Mouse (Mus musculus) heart, adult 2 months (tissue): ENCODE measurements at regions not wholly inside any gene's neighbourhood (a gene's known extent, or its start where the extent isn't known, plus 50 kb on each side); places are given as distances from the start of the nearest gene placed in this dataset.

Experiments used
- DNase-seq, 2 experiments: peaks; one replicate each; pipeline ENCODE4 v3.0.0; 2021
- H3K27ac ChIP-seq: fragments of 200-600 bp; 2 replicates; pipeline ENCODE4 v1.8.1; 2022
- H3K27me3 ChIP-seq: fragments of 200-500 bp; 2 replicates; pipeline ENCODE4 v1.6.1; 2012; ENCODE audit warnings: mild to moderate bottlenecking, low read length, inconsistent platforms, mixed read lengths; ENCODE audit not compliant: control insufficient read depth, insufficient read depth
- H3K36me3 ChIP-seq: fragments of 200-500 bp; 2 replicates; pipeline ENCODE4 v1.6.1; 2012; ENCODE audit warnings: low read length, inconsistent platforms; ENCODE audit not compliant: control insufficient read depth, insufficient read depth
- H3K4me1 ChIP-seq: fragments of 200-500 bp; 2 replicates; pipeline ENCODE4 v1.6.1; 2011; ENCODE audit warnings: low read length; ENCODE audit not compliant: control insufficient read depth, insufficient read depth
- H3K4me3 ChIP-seq: fragments of 200-600 bp; 2 replicates; pipeline ENCODE4 v1.8.1; 2022
- H3K79me2 ChIP-seq: fragments of 200-500 bp; replicated peaks from 2 replicates; pipeline ENCODE4 v1.6.1; 2012; ENCODE audit warnings: mild to moderate bottlenecking, inconsistent platforms, low read length, moderate library complexity, mixed read lengths; ENCODE audit not compliant: control insufficient read depth, insufficient read depth
- H3K9ac ChIP-seq: fragments of 200-500 bp; 2 replicates; pipeline ENCODE4 v1.6.1; 2012; ENCODE audit warnings: low read depth, mild to moderate bottlenecking, control low read depth, inconsistent platforms, low read length, mixed read lengths
- CTCF ChIP-seq: fragments of 200-600 bp; IDR thresholded peaks from 2 replicates; pipeline ENCODE4 v1.8.1; 2022; ENCODE audit warnings: antibody characterized with exemption, mild to moderate bottlenecking, moderate library complexity
- EP300 ChIP-seq: fragments of 200-500 bp; IDR thresholded peaks from 2 replicates; pipeline ENCODE4 v1.6.1; 2011; ENCODE audit warnings: low read depth, low read length, control low read depth; ENCODE audit not compliant: insufficient read depth
- POLR2A ChIP-seq: fragments of 200-500 bp; IDR thresholded peaks from 2 replicates; pipeline ENCODE4 v1.6.1; 2011; ENCODE audit warnings: mild to moderate bottlenecking, low read depth, low read length, control low read depth; ENCODE audit not compliant: insufficient read depth
- WGBS: fragments of 180-500 bp; shearing (Covaris S2); methylation state at CpG from one replicate; pipeline ENCODE4 v1.1.7; 2018; 5-methylcytosine and 5-hydroxymethylcytosine counted together
- intact Hi-C: fragments of 180-260 bp; cut with DNase I; formaldehyde crosslinking; loops from one replicate; pipeline ENCODE4 v1.15.1; 2025

GRCm38 (mm10) chrX:52668679-52669078 is 54.9 kb upstream of the Gpc3 start:
- no peaks in the 10 kb centered on the region for H3K27me3 ChIP-seq
- H3K79me2 ChIP-seq = no peaks in the 10 kb centered on the region
- no peak overlapping the region for H3K9ac ChIP-seq
- no peaks in the 10 kb centered on the region for H3K36me3 ChIP-seq
- no peak overlapping the region for H3K4me3 ChIP-seq
- H3K27ac ChIP-seq = no peak overlapping the region
- TF ChIP-seq POLR2A (no peak), CTCF (no peak), EP300 (no peak)
- DNase-seq = no peak
- intact Hi-C loops = no loop called here
- WGBS = 32% methylated on average over 5 of the region's 5 CpGs
- no peaks in the 10 kb centered on the region for H3K4me1 ChIP-seq

GRCm38 (mm10) chrX:52679045-52679444 is 65.3 kb upstream of the Gpc3 start:
- peak in 1 of 2 experiments; percentile 2 for DNase-seq
- no peaks in the 10 kb centered on the region for H3K36me3 ChIP-seq
- no peaks in the 10 kb centered on the region for H3K79me2 ChIP-seq
- H3K9ac ChIP-seq = no peak overlapping the region
- WGBS = 22% methylated on average over 5 of the region's 5 CpGs
- no peaks in the 10 kb centered on the region for H3K27me3 ChIP-seq
- intact Hi-C loops = no loop called here
- no peaks in the 10 kb centered on the region for H3K4me1 ChIP-seq
- no peak overlapping the region for H3K4me3 ChIP-seq
- no peak overlapping the region for H3K27ac ChIP-seq
- TF ChIP-seq POLR2A (no peak), EP300 (no peak), CTCF (peak; percentile 55)

- Histone ChIP-seq H3K9ac (no peak overlapping the region), H3K4me1 (no peaks in the 10 kb centered on the region), H3K27ac (no peak overlapping the region), H3K27me3 (no peaks in the 10 kb centered on the region), H3K4me3 (no peak overlapping the region), H3K36me3 (no peaks in the 10 kb centered on the region), H3K79me2 (no peaks in the 10 kb centered on the region)
- peak; percentile 54 for TF ChIP-seq CTCF
- TF ChIP-seq EP300 = no peak
- 52% methylated on average over 2 of the region's 2 CpGs for WGBS
- no peak for DNase-seq
- intact Hi-C loops = no loop called here
These were observed 80.6 kb upstream of the Gpc3 start for GRCm38 (mm10) chrX:52694392-52694791.

GRCm38 (mm10) chrX:52699615-52700014 is 85.9 kb upstream of the Gpc3 start:
- H3K36me3 ChIP-seq = no peaks in the 10 kb centered on the region
- H3K4me3 ChIP-seq = no peak overlapping the region
- no peak overlapping the region for H3K27ac ChIP-seq
- no peaks in the 10 kb centered on the region for H3K79me2 ChIP-seq
- no peaks in the 10 kb centered on the region for H3K4me1 ChIP-seq
- 76% methylated on average over 1 of the region's 1 CpGs for WGBS
- TF ChIP-seq EP300 = no peak
- no peak for TF ChIP-seq POLR2A
- no peak for TF ChIP-seq CTCF
- intact Hi-C loops = no loop called here
- H3K9ac ChIP-seq = no peak overlapping the region
- no peaks in the 10 kb centered on the region for H3K27me3 ChIP-seq
- no peak for DNase-seq

GRCm38 (mm10) chrX:52717495-52717894 is 73.5 kb upstream of the Ccdc160 start:
- Histone ChIP-seq H3K79me2 (no peaks in the 10 kb centered on the region), H3K36me3 (no peaks in the 10 kb centered on the region), H3K27ac (no peak overlapping the region), H3K27me3 (no peaks in the 10 kb centered on the region), H3K9ac (no peak overlapping the region), H3K4me3 (no peak overlapping the region), H3K4me1 (no peaks in the 10 kb centered on the region)
- WGBS = 16% methylated on average over 3 of the region's 3 CpGs
- intact Hi-C loops = loop anchor here (5.0 kb wide), 1 partner anchor 265 kb away; no protein-coding TSS in a partner anchor
- TF ChIP-seq POLR2A (no peak), EP300 (no peak), CTCF (peak; percentile 59)
- DNase-seq = no peak

GRCm38 (mm10) chrX:52738116-52738515 is 52.9 kb upstream of the Ccdc160 start:
- DNase-seq = no peak
- no peaks in the 10 kb centered on the region for H3K36me3 ChIP-seq
- no peak overlapping the region for H3K9ac ChIP-seq
- TF ChIP-seq CTCF = no peak
- TF ChIP-seq EP300 = no peak
- TF ChIP-seq POLR2A = no peak
- intact Hi-C loops = no loop called here
- no peaks in the 10 kb centered on the region for H3K4me1 ChIP-seq
- no peak overlapping the region for H3K4me3 ChIP-seq
- H3K27me3 ChIP-seq = no peaks in the 10 kb centered on the region
- H3K79me2 ChIP-seq = no peaks in the 10 kb centered on the region
- 64% methylated on average over 3 of the region's 3 CpGs for WGBS
- no peak overlapping the region for H3K27ac ChIP-seq
